ENCODE assay signal across 8 mouse cellular contexts in the genomic region with DNA sequence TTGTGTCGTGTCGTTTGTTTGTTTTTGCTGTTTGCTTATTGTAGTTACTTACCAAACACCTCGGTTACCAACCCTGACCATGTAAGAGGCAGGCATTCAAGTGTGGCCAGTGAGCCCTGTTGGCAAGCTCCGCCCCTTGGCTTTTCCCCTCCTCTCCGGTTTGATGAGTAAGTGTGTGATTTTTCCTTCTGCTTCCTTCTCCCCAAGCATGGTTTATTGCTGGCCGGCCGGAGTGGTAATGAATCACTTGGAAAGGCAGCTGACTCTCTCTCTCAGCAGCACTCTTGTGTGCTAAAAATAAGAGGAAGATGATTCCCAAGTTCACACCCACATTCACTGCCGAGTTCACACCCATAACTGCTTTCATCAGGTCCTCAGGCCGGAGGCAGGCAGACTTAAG. TPM values are rescaled to one million over a fixed set of nuclear protein-coding genes. Genes with fewer than 3 reads are reported as not detected.
DNase-seq lines count a peak whose midpoint lies in the region; ATAC-seq and TF ChIP-seq lines count a peak whose summit lies in the region.

No protein-coding gene starts in this region.

- H3K27ac ChIP-seq in heart, embryonic 16.5 days (ENCODE audit: low read length): peak overlapping the region; percentile 41
- H3K27ac ChIP-seq in left cerebral cortex, adult 2 months: no peak overlapping the region
- H3K27ac ChIP-seq in stomach, embryonic 16.5 days (ENCODE audit: low read length): peak overlapping the region; percentile 34

- TF ChIP-seq CTCF in left cerebral cortex, adult 2 months (IDR thresholded peaks at IDR 0.05): no peak

- ATAC-seq in heart, embryonic 16.5 days (replicated peaks; ENCODE audit: extremely low read depth, insufficient read depth, low FRiP score): no peak
- peak; percentile 70; the same call in 1 of the 2 replicates for ATAC-seq in stomach, embryonic 16.5 days (ENCODE audit: insufficient read depth, low FRiP score)
- no peak for ATAC-seq in activated CD4-positive, CD25-positive, alpha-beta regulatory T cell, adult 4 months

- H3K27me3 ChIP-seq in heart, embryonic 16.5 days (ENCODE audit: control insufficient read depth, insufficient read depth, low read length): no peaks in the 10 kb centered on the region
- no peaks in the 10 kb centered on the region for H3K27me3 ChIP-seq in stomach, embryonic 16.5 days (ENCODE audit: control insufficient read depth, insufficient read depth, low read length)

- H3K9ac ChIP-seq in heart, embryonic 16.5 days (ENCODE audit: low read length): no peak overlapping the region
- no peak overlapping the region for H3K9ac ChIP-seq in stomach, embryonic 16.5 days (ENCODE audit: low read length)

- H3K36me3 ChIP-seq in heart, embryonic 16.5 days (ENCODE audit: control insufficient read depth, insufficient read depth): no peaks in the 10 kb centered on the region
- H3K36me3 ChIP-seq in stomach, embryonic 16.5 days (ENCODE audit: control insufficient read depth, insufficient read depth, low read length): no peaks in the 10 kb centered on the region

- H3K4me1 ChIP-seq in heart, embryonic 16.5 days (ENCODE audit: control insufficient read depth, insufficient read depth, low read length): peaks cover 23% of the 10 kb centered on the region
- peaks cover 40% of the 10 kb centered on the region for H3K4me1 ChIP-seq in stomach, embryonic 16.5 days (ENCODE audit: control insufficient read depth, insufficient read depth, low read length)

- no peak overlapping the region; the same call in 1 of the 2 replicates for H3K4me2 ChIP-seq in heart, embryonic 16.5 days (ENCODE audit: low read depth, low read length)
- H3K4me2 ChIP-seq in stomach, embryonic 16.5 days (ENCODE audit: low read depth, low read length): no peak overlapping the region

- no peak overlapping the region for H3K4me3 ChIP-seq in heart, embryonic 16.5 days (ENCODE audit: low read length)
- H3K4me3 ChIP-seq in left cerebral cortex, adult 2 months: no peak overlapping the region
- no peak overlapping the region for H3K4me3 ChIP-seq in stomach, embryonic 16.5 days (replicated peaks; ENCODE audit: low read length)

- peak; percentile 94 for DNase-seq in 3T3-L1 (ENCODE audit: low read depth, low spot score)
- DNase-seq in adrenal gland, adult 18-20 months (ENCODE audit: low spot score in 2 of 2): peak; percentile 35 to 50
- peak; percentile 35 to 49 for DNase-seq in left cerebral cortex, adult 2 months (ENCODE audit: extremely low spot score in 1 of 2, low spot score in 2 of 2)
- no peak for DNase-seq in spleen, postnatal 14 days (ENCODE audit: low spot score in 2 of 2)
- DNase-seq in layer of hippocampus, postnatal 14 days (ENCODE audit: low spot score in 2 of 2): no peak

- WGBS in heart, embryonic 16.5 days: 53% methylated on average over 9 of the region's 9 CpGs
- WGBS in stomach, embryonic 16.5 days: 45% methylated on average over 9 of the region's 9 CpGs

- intact Hi-C loops in left cerebral cortex, adult 2 months (cut with DNase I): loop anchor here (5.0 kb wide), 1 partner anchor 75 kb away; no protein-coding TSS in a partner anchor

- 0 out of 2 replicates have a peak, but pooled peaks cover 2% of the 10 kb centered on the region for H3K9me3 ChIP-seq in heart, embryonic 16.5 days (replicated peaks; ENCODE audit: control insufficient read depth, low read length)
- H3K9me3 ChIP-seq in stomach, embryonic 16.5 days (replicated peaks; ENCODE audit: control insufficient read depth, low read length): no peaks in the 10 kb centered on the region

RNA-seq across cellular contexts. Expression of a gene that starts 15.4 kb away (rescaled TPM):
- 10 to 100 TPM; 79.9 to 80.3 TPM for total RNA-seq in adrenal gland, adult 18-20 months (2021)
- 14.9 and 15.1 TPM in 2 replicates for polyA plus RNA-seq in heart, embryonic 16.5 days (2015; fragmentation: Nextera tagmentation; extraction: Ambion mirVana)
- 10 to 100 TPM; 42.1 to 46.9 TPM for total RNA-seq in left cerebral cortex, adult 2 months (2021)
- polyA plus RNA-seq in stomach, embryonic 16.5 days (2015; fragmentation: Nextera tagmentation; extraction: Ambion mirVana): 26.1 and 30.4 TPM in 2 replicates
- polyA plus RNA-seq in activated CD4-positive, CD25-positive, alpha-beta regulatory T cell, adult 4 months (2017; shearing (Covaris generic)): 1 to 10 TPM in 1 of 2 experiments, under 1 TPM in 1; 0.60 to 1.4 TPM
- 10 to 100 TPM; 49.5 to 57.6 TPM for total RNA-seq in layer of hippocampus, postnatal 14 days (2021)

Comparison
In these comparisons a context has a peak if more than half of its experiments do, and no peak if none do; other contexts are left out.
1. DNase-seq: peak in 3T3-L1 (single experiment), adrenal gland, adult 18-20 months (2 of 2) and left cerebral cortex, adult 2 months (2 of 2); none in spleen, postnatal 14 days (0 of 2) and layer of hippocampus, postnatal 14 days (0 of 2).